ENCODE assay signal across 9 mouse cellular contexts in the genomic region with DNA sequence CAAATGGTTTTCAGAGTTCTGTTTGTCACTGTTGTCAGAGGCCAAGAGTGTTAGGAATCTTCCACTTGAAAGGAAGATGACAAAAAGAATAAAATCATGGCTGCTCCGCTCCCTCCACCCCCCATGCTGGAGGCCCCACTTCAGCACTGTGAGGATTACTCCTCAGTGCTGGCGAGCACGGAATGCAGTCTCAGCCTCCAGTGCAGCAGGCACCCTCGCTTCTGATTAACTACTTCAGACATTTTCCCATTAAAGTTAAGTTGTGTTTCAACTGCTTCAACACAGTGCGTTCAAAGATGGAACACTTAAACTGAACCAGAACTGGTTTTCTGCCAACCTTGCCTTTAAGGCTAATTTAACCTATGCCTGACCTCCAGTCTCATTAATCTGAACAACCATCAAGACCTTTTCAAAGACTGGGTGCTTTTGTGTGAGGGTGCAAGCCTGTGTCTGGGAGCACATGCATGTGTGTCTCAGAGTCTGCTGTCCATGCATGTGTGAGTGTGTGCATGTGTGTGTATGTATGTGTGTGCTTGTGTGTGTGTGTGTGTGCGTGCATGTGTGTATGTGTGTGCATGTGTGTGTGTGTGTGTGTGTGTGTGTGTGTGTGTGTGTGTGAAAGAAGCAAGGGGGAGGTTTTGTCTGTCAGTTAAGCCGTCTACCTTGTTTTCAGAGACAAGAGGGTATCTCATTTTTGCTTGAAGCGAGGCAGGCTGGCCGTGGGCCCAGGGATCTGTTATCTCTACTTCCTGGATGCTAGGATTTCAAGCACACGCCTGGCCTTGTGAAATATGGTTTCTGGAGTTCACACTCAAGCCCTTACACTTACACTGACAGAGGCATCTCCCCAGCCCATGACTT. TPM values are rescaled to one million over a fixed set of nuclear protein-coding genes. Genes with fewer than 3 reads are reported as not detected.
DNase-seq lines count a peak whose midpoint lies in the region; ATAC-seq lines count a peak whose summit lies in the region.
"Had no signal": no experiment of that assay in that cellular context is flagged by ENCODE, and none has a peak within 500 bp of the region (broad histone marks: within the 10 kb centered on the region; RNA-seq: fewer than 3 reads in every experiment).

No protein-coding gene starts in this region.

- ATAC-seq in hindbrain, embryonic 14.5 days (ENCODE audit: low FRiP score) = no peak
- ATAC-seq in kidney, embryonic 16.5 days (ENCODE audit: low FRiP score, low TSS enrichment) = peak; percentile 87
- ATAC-seq in midbrain, embryonic 15.5 days (replicated peaks) = 0 out of 2 replicates have a peak, but pooled peaks have one; percentile 38
- ATAC-seq in activated CD4-positive, CD25-positive, alpha-beta regulatory T cell, adult 4 months = no peak

- H3K4me1 ChIP-seq in hindbrain, embryonic 10.5 days (replicated peaks) = peaks cover 67% of the 10 kb centered on the region
- H3K4me1 ChIP-seq in hindbrain, embryonic 14.5 days (replicated peaks; ENCODE audit: control insufficient read depth, insufficient read depth, low read length) = peaks cover 24% of the 10 kb centered on the region
- H3K4me1 ChIP-seq in kidney, embryonic 16.5 days (ENCODE audit: insufficient read depth, low read length) = peaks cover 69% of the 10 kb centered on the region
- H3K4me1 ChIP-seq in midbrain, embryonic 15.5 days = peaks cover 34% of the 10 kb centered on the region

- no peak for DNase-seq in hindbrain, embryonic 10.5 days (ENCODE audit: low spot score)
- no peak for DNase-seq in hindbrain, embryonic 14.5 days (ENCODE audit: low spot score)
- DNase-seq in heart, adult 8-10 months (ENCODE audit: low spot score) = peak; percentile 28
- no peak for DNase-seq in spleen, postnatal 36 days (ENCODE audit: low spot score in 2 of 2)
- no peak for DNase-seq in thymus, postnatal 36 days
- DNase-seq: liver, embryonic 13.5 days had no signal

- no peaks in the 10 kb centered on the region for H3K9me3 ChIP-seq in hindbrain, embryonic 10.5 days
- no peaks in the 10 kb centered on the region for H3K9me3 ChIP-seq in hindbrain, embryonic 14.5 days (ENCODE audit: control insufficient read depth, low read length)
- no peaks in the 10 kb centered on the region for H3K9me3 ChIP-seq in kidney, embryonic 16.5 days (ENCODE audit: low read length)
- H3K9me3 ChIP-seq in midbrain, embryonic 15.5 days = no peaks in the 10 kb centered on the region
- H3K9me3 ChIP-seq: liver, embryonic 13.5 days had no signal

- H3K9ac ChIP-seq in hindbrain, embryonic 14.5 days = no peak overlapping the region
- H3K9ac ChIP-seq in kidney, embryonic 16.5 days (replicated peaks; ENCODE audit: low read length) = 0 out of 2 replicates have a peak overlapping the region, but pooled peaks have one; percentile 37
- H3K9ac ChIP-seq in midbrain, embryonic 15.5 days = no peak overlapping the region
- H3K9ac ChIP-seq: liver, embryonic 13.5 days had no signal

- H3K4me3 ChIP-seq in hindbrain, embryonic 10.5 days = no peak overlapping the region
- H3K4me3 ChIP-seq in hindbrain, embryonic 14.5 days (replicated peaks; ENCODE audit: low read length) = no peak overlapping the region
- H3K4me3 ChIP-seq in kidney, embryonic 16.5 days (ENCODE audit: low read length) = no peak overlapping the region
- no peak overlapping the region for H3K4me3 ChIP-seq in midbrain, embryonic 15.5 days
- H3K4me3 ChIP-seq: liver, embryonic 13.5 days had no signal

- H3K27me3 ChIP-seq in hindbrain, embryonic 10.5 days (ENCODE audit: insufficient read depth, poor library complexity, severe bottlenecking) = no peaks in the 10 kb centered on the region
- no peaks in the 10 kb centered on the region for H3K27me3 ChIP-seq in hindbrain, embryonic 14.5 days (ENCODE audit: control insufficient read depth, insufficient read depth, low read length)
- H3K27me3 ChIP-seq in kidney, embryonic 16.5 days (ENCODE audit: insufficient read depth, low read length) = no peaks in the 10 kb centered on the region
- no peaks in the 10 kb centered on the region for H3K27me3 ChIP-seq in midbrain, embryonic 15.5 days (replicated peaks)
- H3K27me3 ChIP-seq: liver, embryonic 13.5 days had no signal

- no peak overlapping the region for H3K4me2 ChIP-seq in hindbrain, embryonic 14.5 days (replicated peaks)
- H3K4me2 ChIP-seq in kidney, embryonic 16.5 days (replicated peaks; ENCODE audit: low read depth, low read length) = peak overlapping the region; percentile 36
- H3K4me2 ChIP-seq in midbrain, embryonic 15.5 days = no peak overlapping the region
- H3K4me2 ChIP-seq: liver, embryonic 13.5 days had no signal

- WGBS in hindbrain, embryonic 10.5 days = 52% methylated on average over 10 of the region's 10 CpGs
- 43% methylated on average over 10 of the region's 10 CpGs for WGBS in hindbrain, embryonic 14.5 days
- 18% methylated on average over 10 of the region's 10 CpGs for WGBS in kidney, embryonic 16.5 days
- 41% methylated on average over 10 of the region's 10 CpGs for WGBS in midbrain, embryonic 15.5 days

- peak overlapping the region; percentile 72 for H3K27ac ChIP-seq in hindbrain, embryonic 10.5 days
- H3K27ac ChIP-seq in hindbrain, embryonic 14.5 days = no peak overlapping the region
- H3K27ac ChIP-seq in kidney, embryonic 16.5 days (ENCODE audit: low read length) = peak overlapping the region; percentile 92
- H3K27ac ChIP-seq in midbrain, embryonic 15.5 days = no peak overlapping the region

- H3K36me3 ChIP-seq in hindbrain, embryonic 10.5 days = peaks cover 19% of the 10 kb centered on the region
- no peaks in the 10 kb centered on the region for H3K36me3 ChIP-seq in hindbrain, embryonic 14.5 days (replicated peaks; ENCODE audit: control insufficient read depth, insufficient read depth)
- no peaks in the 10 kb centered on the region for H3K36me3 ChIP-seq in kidney, embryonic 16.5 days (ENCODE audit: insufficient read depth, low read length)
- no peaks in the 10 kb centered on the region for H3K36me3 ChIP-seq in midbrain, embryonic 15.5 days (replicated peaks)
- H3K36me3 ChIP-seq: liver, embryonic 13.5 days had no signal

RNA-seq across cellular contexts. Expression of a gene that starts 51.2 kb away (rescaled TPM):
- polyA plus RNA-seq in hindbrain, embryonic 10.5 days (2016; fragmentation: Nextera tagmentation; extraction: Ambion mirVana) = 17.2 and 20.3 TPM in 2 replicates
- 28.8 and 32.2 TPM in 2 replicates for polyA plus RNA-seq in hindbrain, embryonic 14.5 days (2014; fragmentation: Nextera tagmentation; extraction: Ambion mirVana)
- 1 to 10 TPM; 4.7 to 6.4 (median 5.5) TPM for total RNA-seq in heart, adult 8-10 months (2022)
- 23.3 and 26.7 TPM in 2 replicates for polyA plus RNA-seq in kidney, embryonic 16.5 days (2015; fragmentation: Nextera tagmentation; extraction: Ambion mirVana)
- polyA plus RNA-seq in midbrain, embryonic 15.5 days (2015; fragmentation: Nextera tagmentation; extraction: Ambion mirVana) = 29.9 and 30.7 TPM in 2 replicates
- 1 to 10 TPM; 5.6 to 6.5 TPM for polyA plus RNA-seq in activated CD4-positive, CD25-positive, alpha-beta regulatory T cell, adult 4 months (2017; shearing (Covaris generic))

Comparison
In these comparisons a context has a peak if more than half of its experiments do, and no peak if none do; other contexts are left out.
1. H3K27ac ChIP-seq: peak in hindbrain, embryonic 10.5 days (single experiment) and kidney, embryonic 16.5 days (single experiment); none in hindbrain, embryonic 14.5 days (single experiment) and midbrain, embryonic 15.5 days (single experiment).
2. ATAC-seq: peak in kidney, embryonic 16.5 days (single experiment) and midbrain, embryonic 15.5 days (single experiment); none in hindbrain, embryonic 14.5 days (single experiment) and activated CD4-positive, CD25-positive, alpha-beta regulatory T cell, adult 4 months (single experiment).